Mouse (Mus musculus): ENCODE data around the gene Rgl1.

GRCm38 (mm10) chr1:152792736-152793494, 26.8 kb upstream of the Rgl1 start:
- no peak for TF ChIP-seq POLR2A (IDR thresholded peaks at IDR 0.05; ENCODE audit: borderline replicate concordance, low read depth, low read length)
- no peak for TF ChIP-seq CTCF (IDR thresholded peaks at IDR 0.05; ENCODE audit: low read depth, low read length)

All from bone marrow macrophage, adult 2 months (primary cell).